Mouse (Mus musculus): ENCODE measurements at regions not wholly inside any gene's neighbourhood (a gene's known extent, or its start where the extent isn't known, plus 50 kb on each side); places are given as distances from the start of the nearest gene placed in this dataset.

- ATAC-seq (replicated peaks; ENCODE audit: insufficient number of reproducible peaks, low FRiP score, low TSS enrichment, low read depth) = no peak
- no peaks in the 10 kb centered on the region for H3K9me3 ChIP-seq (replicated peaks; ENCODE audit: control insufficient read depth, low read length)
- no peak overlapping the region for H3K4me3 ChIP-seq (ENCODE audit: low read depth, low read length)
- no peaks in the 10 kb centered on the region for H3K4me1 ChIP-seq (ENCODE audit: control insufficient read depth, insufficient read depth, low read length)
- H3K27ac ChIP-seq (replicated peaks; ENCODE audit: low read depth, low read length) = no peak overlapping the region
- no peak overlapping the region for H3K9ac ChIP-seq (replicated peaks; ENCODE audit: low read length)
- no peaks in the 10 kb centered on the region for H3K36me3 ChIP-seq (replicated peaks; ENCODE audit: control insufficient read depth, insufficient read depth, low read depth, low read length)
- no peaks in the 10 kb centered on the region for H3K27me3 ChIP-seq (ENCODE audit: control insufficient read depth, insufficient read depth, low read length)
- no peak for DNase-seq (ENCODE audit: low spot score)
- WGBS = 90% methylated on average over 9 of the region's 9 CpGs
- no peak overlapping the region for H3K4me2 ChIP-seq (ENCODE audit: low read depth, low read length)
Measured at GRCm38 (mm10) chr2:169243981-169244380, 288.6 kb upstream of the Zfp64 start.

GRCm38 (mm10) chr2:169237856-169238255 is 282.5 kb upstream of the Zfp64 start:
- ATAC-seq (replicated peaks; ENCODE audit: insufficient number of reproducible peaks, low FRiP score, low TSS enrichment, low read depth) (no peak), DNase-seq (ENCODE audit: low spot score) (no peak)
- no peak overlapping the region for H3K4me2 ChIP-seq (ENCODE audit: low read depth, low read length)
- H3K27me3 ChIP-seq (ENCODE audit: control insufficient read depth, insufficient read depth, low read length) = no peaks in the 10 kb centered on the region
- no peaks in the 10 kb centered on the region for H3K9me3 ChIP-seq (replicated peaks; ENCODE audit: control insufficient read depth, low read length)
- 92% methylated on average over 4 of the region's 4 CpGs for WGBS
- H3K4me3 ChIP-seq (ENCODE audit: low read depth, low read length) = no peak overlapping the region
- no peak overlapping the region for H3K27ac ChIP-seq (replicated peaks; ENCODE audit: low read depth, low read length)
- H3K9ac ChIP-seq (replicated peaks; ENCODE audit: low read length) = no peak overlapping the region
- H3K4me1 ChIP-seq (ENCODE audit: control insufficient read depth, insufficient read depth, low read length) = no peaks in the 10 kb centered on the region
- no peaks in the 10 kb centered on the region for H3K36me3 ChIP-seq (replicated peaks; ENCODE audit: control insufficient read depth, insufficient read depth, low read depth, low read length)

GRCm38 (mm10) chr2:169237321-169237720 is 281.9 kb upstream of the Zfp64 start:
- Histone ChIP-seq H3K4me3 (ENCODE audit: low read depth, low read length) (no peak overlapping the region), H3K36me3 (replicated peaks; ENCODE audit: control insufficient read depth, insufficient read depth, low read depth, low read length) (no peaks in the 10 kb centered on the region), H3K9me3 (replicated peaks; ENCODE audit: control insufficient read depth, low read length) (no peaks in the 10 kb centered on the region), H3K4me1 (ENCODE audit: control insufficient read depth, insufficient read depth, low read length) (no peaks in the 10 kb centered on the region), H3K27me3 (ENCODE audit: control insufficient read depth, insufficient read depth, low read length) (no peaks in the 10 kb centered on the region), H3K4me2 (ENCODE audit: low read depth, low read length) (no peak overlapping the region), H3K9ac (replicated peaks; ENCODE audit: low read length) (no peak overlapping the region), H3K27ac (replicated peaks; ENCODE audit: low read depth, low read length) (no peak overlapping the region)
- no peak for DNase-seq (ENCODE audit: low spot score)
- ATAC-seq (replicated peaks; ENCODE audit: insufficient number of reproducible peaks, low FRiP score, low TSS enrichment, low read depth) = no peak
- 92% methylated on average over 9 of the region's 9 CpGs for WGBS

- no peaks in the 10 kb centered on the region for H3K36me3 ChIP-seq (replicated peaks; ENCODE audit: control insufficient read depth, insufficient read depth, low read depth, low read length)
- H3K9ac ChIP-seq (replicated peaks; ENCODE audit: low read length) = no peak overlapping the region
- no peaks in the 10 kb centered on the region for H3K27me3 ChIP-seq (ENCODE audit: control insufficient read depth, insufficient read depth, low read length)
- ATAC-seq (replicated peaks; ENCODE audit: insufficient number of reproducible peaks, low FRiP score, low TSS enrichment, low read depth) (no peak), DNase-seq (ENCODE audit: low spot score) (no peak)
- no peak overlapping the region for H3K4me3 ChIP-seq (ENCODE audit: low read depth, low read length)
- WGBS = 89% methylated on average over 11 of the region's 11 CpGs
- no peaks in the 10 kb centered on the region for H3K4me1 ChIP-seq (ENCODE audit: control insufficient read depth, insufficient read depth, low read length)
- H3K9me3 ChIP-seq (replicated peaks; ENCODE audit: control insufficient read depth, low read length) = no peaks in the 10 kb centered on the region
- no peak overlapping the region for H3K4me2 ChIP-seq (ENCODE audit: low read depth, low read length)
- no peak overlapping the region for H3K27ac ChIP-seq (replicated peaks; ENCODE audit: low read depth, low read length)
Measured at GRCm38 (mm10) chr2:169234368-169235070, 279.1 kb upstream of the Zfp64 start.

GRCm38 (mm10) chr2:169233151-169234123 is 278.1 kb upstream of the Zfp64 start:
- Histone ChIP-seq H3K4me2 (ENCODE audit: low read depth, low read length) (no peak overlapping the region), H3K36me3 (replicated peaks; ENCODE audit: control insufficient read depth, insufficient read depth, low read depth, low read length) (no peaks in the 10 kb centered on the region), H3K27me3 (ENCODE audit: control insufficient read depth, insufficient read depth, low read length) (no peaks in the 10 kb centered on the region), H3K9me3 (replicated peaks; ENCODE audit: control insufficient read depth, low read length) (no peaks in the 10 kb centered on the region), H3K9ac (replicated peaks; ENCODE audit: low read length) (no peak overlapping the region), H3K4me3 (ENCODE audit: low read depth, low read length) (no peak overlapping the region), H3K4me1 (ENCODE audit: control insufficient read depth, insufficient read depth, low read length) (no peaks in the 10 kb centered on the region), H3K27ac (replicated peaks; ENCODE audit: low read depth, low read length) (no peak overlapping the region)
- DNase-seq (ENCODE audit: low spot score) = no peak
- 82% methylated on average over 14 of the region's 14 CpGs for WGBS
- no peak for ATAC-seq (replicated peaks; ENCODE audit: insufficient number of reproducible peaks, low FRiP score, low TSS enrichment, low read depth)

- Histone ChIP-seq H3K36me3 (replicated peaks; ENCODE audit: control insufficient read depth, insufficient read depth, low read depth, low read length) (no peaks in the 10 kb centered on the region), H3K27me3 (ENCODE audit: control insufficient read depth, insufficient read depth, low read length) (no peaks in the 10 kb centered on the region), H3K9me3 (replicated peaks; ENCODE audit: control insufficient read depth, low read length) (no peaks in the 10 kb centered on the region), H3K9ac (replicated peaks; ENCODE audit: low read length) (no peak overlapping the region), H3K4me3 (ENCODE audit: low read depth, low read length) (no peak overlapping the region), H3K4me2 (ENCODE audit: low read depth, low read length) (no peak overlapping the region), H3K4me1 (ENCODE audit: control insufficient read depth, insufficient read depth, low read length) (no peaks in the 10 kb centered on the region), H3K27ac (replicated peaks; ENCODE audit: low read depth, low read length) (no peak overlapping the region)
- no peak for ATAC-seq (replicated peaks; ENCODE audit: insufficient number of reproducible peaks, low FRiP score, low TSS enrichment, low read depth)
- no peak for DNase-seq (ENCODE audit: low spot score)
- WGBS = 91% methylated on average over 8 of the region's 8 CpGs
Measured at GRCm38 (mm10) chr2:169222264-169222663, 266.9 kb upstream of the Zfp64 start.

- no peak for ATAC-seq (replicated peaks; ENCODE audit: insufficient number of reproducible peaks, low FRiP score, low TSS enrichment, low read depth)
- 65% methylated on average over 7 of the region's 7 CpGs for WGBS
- Histone ChIP-seq H3K27me3 (ENCODE audit: control insufficient read depth, insufficient read depth, low read length) (no peaks in the 10 kb centered on the region), H3K4me1 (ENCODE audit: control insufficient read depth, insufficient read depth, low read length) (no peaks in the 10 kb centered on the region), H3K27ac (replicated peaks; ENCODE audit: low read depth, low read length) (no peak overlapping the region), H3K9ac (replicated peaks; ENCODE audit: low read length) (no peak overlapping the region), H3K9me3 (replicated peaks; ENCODE audit: control insufficient read depth, low read length) (no peaks in the 10 kb centered on the region; the same call in 1 of the 2 replicates), H3K4me3 (ENCODE audit: low read depth, low read length) (no peak overlapping the region), H3K4me2 (ENCODE audit: low read depth, low read length) (no peak overlapping the region), H3K36me3 (replicated peaks; ENCODE audit: control insufficient read depth, insufficient read depth, low read depth, low read length) (no peaks in the 10 kb centered on the region)
- DNase-seq (ENCODE audit: low spot score) = no peak
Measured at GRCm38 (mm10) chr2:169221141-169221540, 265.8 kb upstream of the Zfp64 start.

- Histone ChIP-seq H3K36me3 (replicated peaks; ENCODE audit: control insufficient read depth, insufficient read depth, low read depth, low read length) (no peaks in the 10 kb centered on the region), H3K4me2 (ENCODE audit: low read depth, low read length) (no peak overlapping the region), H3K4me3 (ENCODE audit: low read depth, low read length) (no peak overlapping the region), H3K4me1 (ENCODE audit: control insufficient read depth, insufficient read depth, low read length) (no peaks in the 10 kb centered on the region; the same call in 1 of the 2 replicates), H3K9me3 (replicated peaks; ENCODE audit: control insufficient read depth, low read length) (no peaks in the 10 kb centered on the region; the same call in 1 of the 2 replicates), H3K27me3 (ENCODE audit: control insufficient read depth, insufficient read depth, low read length) (no peaks in the 10 kb centered on the region), H3K27ac (replicated peaks; ENCODE audit: low read depth, low read length) (no peak overlapping the region), H3K9ac (replicated peaks; ENCODE audit: low read length) (no peak overlapping the region)
- 75% methylated on average over 18 of the region's 18 CpGs for WGBS
- no peak for DNase-seq (ENCODE audit: low spot score)
- ATAC-seq (replicated peaks; ENCODE audit: insufficient number of reproducible peaks, low FRiP score, low TSS enrichment, low read depth) = no peak
Measured at GRCm38 (mm10) chr2:169215546-169216043, 260.2 kb upstream of the Zfp64 start.
